26 mouse cellular contexts compared by ENCODE assay signal in the genomic region with DNA sequence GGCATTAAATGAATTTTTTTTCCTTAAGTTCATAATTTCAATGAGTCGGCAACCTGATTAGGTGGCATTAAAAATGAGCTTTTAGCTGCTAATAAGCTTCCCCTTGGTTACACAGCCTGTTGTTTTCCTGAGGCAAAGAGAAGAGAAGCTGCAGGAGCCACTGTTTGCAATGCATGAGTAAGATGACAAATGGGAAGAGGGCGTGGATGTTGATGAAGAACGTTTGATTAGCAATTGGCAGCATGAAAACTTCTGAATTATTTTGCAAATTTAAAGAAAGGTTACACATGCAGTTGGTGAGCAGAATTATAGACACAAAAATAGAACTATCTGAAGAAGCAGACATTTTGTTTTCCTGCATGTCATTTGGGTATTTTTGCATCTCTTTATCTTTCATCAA.
DNase-seq lines count a peak whose midpoint lies in the region; ATAC-seq and TF ChIP-seq lines count a peak whose summit lies in the region.
"Had no signal": no experiment of that assay in that cellular context is flagged by ENCODE, and none has a peak within 500 bp of the region (broad histone marks: within the 10 kb centered on the region; RNA-seq: fewer than 3 reads in every experiment).

No protein-coding gene starts in this region.

- DNase-seq in layer of hippocampus, adult 11-12 months (ENCODE audit: low spot score) = peak; percentile 20
- no peak for DNase-seq in layer of hippocampus, postnatal 36 days
- DNase-seq in layer of hippocampus, adult 2 months (ENCODE audit: low spot score in 2 of 2) = peak; percentile 24 to 65
- peak; percentile 67 for DNase-seq in layer of hippocampus, adult 9-11 months
- DNase-seq in cerebellum, adult 18-20 months = no peak
- DNase-seq: adrenal gland, postnatal 14 days; B cell, adult 2 months; cerebellum, adult 11-12 months; cerebellum, adult 9-10 months; cerebellum, postnatal 14 days; gastrocnemius, adult 2 months; gastrocnemius, postnatal 14 days; heart, adult 11 months had no signal

- no peaks in the 10 kb centered on the region for H3K4me1 ChIP-seq in forebrain, embryonic 16.5 days (replicated peaks; ENCODE audit: control insufficient read depth, insufficient read depth, low read length)
- no peaks in the 10 kb centered on the region for H3K4me1 ChIP-seq in forebrain, embryonic 12.5 days
- H3K4me1 ChIP-seq: embryonic facial prominence, embryonic 12.5 days; embryonic facial prominence, embryonic 15.5 days; hindbrain, embryonic 13.5 days had no signal

- no peak overlapping the region for H3K4me2 ChIP-seq in forebrain, embryonic 16.5 days (ENCODE audit: low read length)
- no peak overlapping the region for H3K4me2 ChIP-seq in forebrain, embryonic 12.5 days
- H3K4me2 ChIP-seq: embryonic facial prominence, embryonic 12.5 days; embryonic facial prominence, embryonic 15.5 days; forebrain, embryonic 15.5 days; heart, embryonic 11.5 days; hindbrain, embryonic 13.5 days had no signal

- H3K36me3 ChIP-seq in forebrain, embryonic 16.5 days (ENCODE audit: control insufficient read depth, insufficient read depth) = no peaks in the 10 kb centered on the region
- no peaks in the 10 kb centered on the region for H3K36me3 ChIP-seq in forebrain, embryonic 12.5 days (replicated peaks)
- H3K36me3 ChIP-seq: embryonic facial prominence, embryonic 12.5 days; embryonic facial prominence, embryonic 15.5 days; forebrain, embryonic 15.5 days; G1E; hindbrain, embryonic 13.5 days had no signal

- H3K4me3 ChIP-seq in forebrain, embryonic 16.5 days (replicated peaks; ENCODE audit: low read length) = no peak overlapping the region
- H3K4me3 ChIP-seq in forebrain, embryonic 12.5 days (replicated peaks) = no peak overlapping the region
- no peak overlapping the region for H3K4me3 ChIP-seq in layer of hippocampus, adult 2 months
- H3K4me3 ChIP-seq: embryonic facial prominence, embryonic 12.5 days; embryonic facial prominence, embryonic 15.5 days; forebrain, embryonic 15.5 days; gastrocnemius, adult 2 months; hindbrain, embryonic 13.5 days had no signal

- ATAC-seq in forebrain, embryonic 16.5 days = peak; percentile 65; the same call in 1 of the 2 replicates
- no peak for ATAC-seq in forebrain, embryonic 12.5 days (ENCODE audit: low FRiP score)
- ATAC-seq: forebrain, embryonic 15.5 days; hindbrain, embryonic 16.5 days; inflammation-experienced regulatory T-cells, adult 6 months; intestine, embryonic 16.5 days; Patski had no signal

- H3K27me3 ChIP-seq in forebrain, embryonic 16.5 days (replicated peaks; ENCODE audit: control insufficient read depth, insufficient read depth, low read length) = no peaks in the 10 kb centered on the region
- no peaks in the 10 kb centered on the region for H3K27me3 ChIP-seq in forebrain, embryonic 12.5 days
- H3K27me3 ChIP-seq: CH12.LX; embryonic facial prominence, embryonic 12.5 days; embryonic facial prominence, embryonic 15.5 days; forebrain, embryonic 15.5 days; hindbrain, embryonic 13.5 days; Patski had no signal

- no peaks in the 10 kb centered on the region for H3K9me3 ChIP-seq in forebrain, embryonic 16.5 days (ENCODE audit: control insufficient read depth, low read length)
- no peaks in the 10 kb centered on the region for H3K9me3 ChIP-seq in forebrain, embryonic 12.5 days
- H3K9me3 ChIP-seq: embryonic facial prominence, embryonic 12.5 days; embryonic facial prominence, embryonic 15.5 days; forebrain, embryonic 15.5 days; G1E; hindbrain, embryonic 13.5 days had no signal

- no peak overlapping the region for H3K9ac ChIP-seq in forebrain, embryonic 16.5 days (replicated peaks; ENCODE audit: low read depth, low read length)
- H3K9ac ChIP-seq in forebrain, embryonic 12.5 days = no peak overlapping the region
- H3K9ac ChIP-seq: embryonic facial prominence, embryonic 12.5 days; embryonic facial prominence, embryonic 15.5 days; forebrain, embryonic 15.5 days; hindbrain, embryonic 13.5 days had no signal

- no peak overlapping the region for H3K27ac ChIP-seq in forebrain, embryonic 16.5 days (ENCODE audit: low read length)
- H3K27ac ChIP-seq in forebrain, embryonic 12.5 days = no peak overlapping the region
- peak overlapping the region; percentile 66 for H3K27ac ChIP-seq in layer of hippocampus, adult 2 months
- H3K27ac ChIP-seq: embryonic facial prominence, embryonic 12.5 days; embryonic facial prominence, embryonic 15.5 days; forebrain, embryonic 15.5 days; gastrocnemius, adult 2 months; hindbrain, embryonic 13.5 days had no signal

- 33% methylated on average over 3 of the region's 3 CpGs for WGBS in forebrain, embryonic 16.5 days
- WGBS in forebrain, embryonic 12.5 days = 57% methylated on average over 3 of the region's 3 CpGs

- 0 out of 2 replicates have a peak, but pooled peaks have one; percentile 21 for TF ChIP-seq CTCF in layer of hippocampus, adult 2 months (conservative IDR thresholded peaks at IDR 0.05)

Comparison
In these comparisons a context has a peak if more than half of its experiments do, and no peak if none do; other contexts are left out.
1. DNase-seq: peak in layer of hippocampus, adult 11-12 months (single experiment), layer of hippocampus, adult 2 months (2 of 2) and layer of hippocampus, adult 9-11 months (single experiment); none in layer of hippocampus, postnatal 36 days (0 of 2) and cerebellum, adult 18-20 months (0 of 2).